Mouse (Mus musculus) G1E-ER4 (cell line): ENCODE results near the gene Ccdc34. TPM values are rescaled to one million over a fixed set of nuclear protein-coding genes. Genes with fewer than 3 reads are reported as not detected.

ENCODE experiments used
- GATA1 ChIP-seq: IDR thresholded peaks from one replicate; pipeline ENCODE4 v1.8.0; 2012; ENCODE audit warnings: low read length, inconsistent platforms
- polyA plus RNA-seq: library from polyadenylated mRNA; stranded (reverse); fragments of >175 nt; gene quantifications from 2 replicates; pipeline ENCODE4 v1.2.3, GENCODE M21; 2012

The Ccdc34 gene
- polyA plus RNA-seq, 1 experiment, result 17.1 TPM

DNA sequence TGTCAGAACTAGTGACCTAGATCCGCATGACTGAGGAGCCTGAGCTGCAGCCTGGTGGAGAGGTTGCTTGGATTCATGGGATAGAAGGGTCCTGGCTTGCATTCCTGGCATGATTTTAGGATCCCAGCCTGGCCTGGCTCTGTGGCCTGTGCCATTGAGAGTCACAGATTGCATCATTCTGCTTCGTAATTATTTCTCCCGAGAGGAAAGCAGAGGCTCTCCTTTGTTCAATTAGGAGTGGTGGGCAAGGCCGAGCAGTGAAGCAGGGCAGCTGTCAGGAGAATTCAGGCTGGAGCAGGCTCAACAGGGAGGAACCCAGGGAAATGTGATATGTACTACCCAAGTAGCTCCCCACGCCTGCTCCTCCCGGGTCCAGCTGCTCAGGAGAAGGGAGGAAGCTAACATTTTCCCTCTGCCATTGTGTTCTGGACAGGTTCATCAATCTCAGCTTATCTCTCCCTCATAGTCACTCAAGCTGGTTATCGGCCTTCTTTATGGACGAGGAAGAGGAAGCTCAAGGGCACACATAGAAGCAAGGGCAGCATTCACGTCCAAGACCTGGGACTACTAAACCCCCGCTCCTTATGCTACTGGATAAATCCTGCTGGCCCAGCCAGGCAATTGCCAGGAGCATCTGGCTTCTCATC, 162.2 kb downstream of the Ccdc34 start:
- TF ChIP-seq GATA1, result no peak

DNA sequence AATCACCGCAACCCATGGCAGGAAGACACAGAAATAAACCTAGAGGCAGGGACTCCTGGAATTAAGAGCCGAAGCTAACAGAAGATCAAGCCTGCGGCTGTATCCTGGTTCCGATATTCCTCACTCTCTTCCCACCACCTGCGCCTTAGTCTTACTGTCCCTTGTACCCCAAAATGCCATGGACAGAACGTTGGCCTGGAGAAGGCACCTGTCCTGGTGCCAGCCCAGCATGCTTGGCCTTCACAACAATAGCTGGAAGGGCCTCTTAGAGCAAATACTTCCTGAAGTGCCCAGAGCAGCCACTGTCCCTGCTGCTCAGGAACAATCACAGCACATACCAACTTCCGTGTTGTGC, 162.7 kb downstream of the Ccdc34 start:
- TF ChIP-seq GATA1, result no peak

DNA sequence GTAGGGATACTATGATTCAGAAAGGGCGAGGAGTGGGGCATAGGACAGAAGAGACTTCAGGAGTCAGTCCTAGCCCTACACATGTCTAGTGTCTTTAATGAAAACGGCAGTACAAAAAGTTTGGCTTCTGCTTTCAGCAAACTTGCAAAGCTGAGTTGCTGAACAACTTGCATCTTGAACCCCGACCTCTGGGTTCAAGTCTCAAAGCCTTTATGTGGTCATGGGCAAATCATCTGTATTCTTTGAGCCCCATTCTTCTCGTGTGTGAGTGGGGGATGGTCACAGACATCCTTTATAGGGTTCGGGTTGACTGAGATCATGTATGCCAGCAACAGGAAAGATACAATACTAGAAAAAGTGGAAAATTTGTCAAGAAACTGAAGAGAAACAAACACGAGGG, 164.0 kb downstream of the Ccdc34 start:
- TF ChIP-seq GATA1, result no peak

DNA sequence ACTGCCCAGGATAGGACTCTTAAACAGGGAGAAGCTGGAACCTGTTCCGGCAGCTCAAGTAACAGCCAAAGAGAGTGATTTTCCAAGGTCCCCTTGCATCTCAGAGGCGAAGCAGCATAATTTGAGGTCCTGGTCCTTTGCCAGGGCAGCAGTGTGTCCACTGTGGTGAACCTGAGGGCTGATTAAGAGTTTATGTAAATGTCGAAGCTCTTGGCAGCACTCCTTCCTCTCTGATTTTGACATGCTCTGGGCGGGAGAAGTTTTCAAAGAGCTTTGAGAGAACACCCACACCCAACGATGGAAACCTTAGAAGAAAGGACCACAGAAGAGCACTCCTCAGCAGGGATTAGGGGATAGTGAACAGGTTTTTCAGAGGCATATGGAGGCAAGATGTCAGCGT, 164.6 kb downstream of the Ccdc34 start:
- TF ChIP-seq GATA1, result no peak

DNA sequence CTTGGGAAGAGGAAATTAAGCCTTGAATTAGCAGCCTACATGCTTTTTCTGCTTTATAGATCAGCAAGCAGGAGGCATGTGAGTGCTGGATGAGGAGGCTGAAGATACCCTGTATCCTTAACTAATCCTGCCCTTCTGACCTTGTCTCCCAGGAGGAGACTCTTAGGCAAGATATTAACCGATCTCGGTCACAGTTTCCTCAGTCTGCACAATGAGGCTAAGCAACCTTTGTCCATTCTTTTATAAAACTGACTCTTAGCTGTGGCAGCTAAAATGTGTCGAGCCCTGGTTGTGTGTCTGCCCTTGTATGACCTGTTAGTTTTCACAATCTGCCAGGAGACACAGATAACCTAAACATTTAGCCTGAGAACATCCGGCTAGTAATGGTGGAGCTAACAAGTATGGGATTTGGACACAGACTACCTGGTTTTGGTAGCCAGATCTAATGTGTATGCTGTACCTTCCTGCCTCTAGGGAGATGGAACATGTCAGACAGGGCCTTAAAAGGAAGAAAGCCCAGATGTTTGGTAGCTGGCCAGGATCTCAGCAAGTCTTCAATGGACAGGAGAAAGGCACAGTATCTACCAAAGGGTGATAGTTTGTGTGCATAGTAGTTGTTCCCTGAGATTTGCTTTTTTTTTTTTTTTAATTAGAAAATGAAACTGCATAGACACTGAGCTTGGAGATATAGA, 165.3 kb downstream of the Ccdc34 start:
- TF ChIP-seq GATA1, result no peak

DNA sequence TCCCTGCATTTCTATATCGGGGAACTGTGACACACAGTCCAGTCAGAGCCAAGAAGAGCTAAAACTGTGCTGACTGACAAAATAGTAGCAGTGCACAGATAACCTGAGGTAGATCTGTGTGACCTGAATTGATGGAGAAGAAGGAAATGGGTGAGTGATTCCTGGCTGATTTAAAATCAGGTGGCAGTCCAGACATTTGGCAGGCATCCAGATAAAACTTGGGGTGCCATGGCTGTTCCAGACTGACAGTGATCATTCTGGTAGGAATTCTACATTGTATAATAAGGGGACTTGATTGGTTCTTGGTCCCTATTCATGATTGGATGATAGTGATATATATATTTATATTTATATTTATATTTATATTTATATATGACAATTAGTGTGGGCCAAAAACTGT, 166.5 kb downstream of the Ccdc34 start:
- TF ChIP-seq GATA1, result no peak

DNA sequence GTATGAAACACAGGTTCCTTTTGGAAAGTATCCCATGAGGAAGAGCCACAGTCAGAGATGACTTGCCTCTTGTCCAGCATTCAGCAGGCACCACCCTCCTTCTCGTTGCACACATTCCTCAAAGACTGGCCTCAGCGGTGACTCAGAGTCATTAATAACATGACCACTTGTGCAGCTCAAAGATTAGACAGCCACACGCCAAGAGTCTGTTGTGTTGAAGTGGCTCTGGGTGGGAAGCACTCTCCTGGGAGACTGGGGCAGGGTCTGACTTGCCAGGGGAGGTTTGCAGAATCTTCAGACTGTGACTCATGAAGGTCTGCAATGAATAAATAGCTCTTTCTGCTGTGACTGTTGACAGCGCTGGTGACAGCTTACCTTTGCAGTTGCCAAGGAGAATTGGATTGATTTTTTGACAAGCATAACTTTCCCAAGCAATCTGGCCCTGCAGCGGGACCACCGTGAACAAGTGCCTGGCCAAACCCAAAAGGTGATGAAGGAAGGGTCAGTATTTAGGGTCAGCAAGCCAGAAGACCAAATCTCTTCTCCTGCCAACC, 168.9 kb downstream of the Ccdc34 start:
- TF ChIP-seq GATA1, result no peak

DNA sequence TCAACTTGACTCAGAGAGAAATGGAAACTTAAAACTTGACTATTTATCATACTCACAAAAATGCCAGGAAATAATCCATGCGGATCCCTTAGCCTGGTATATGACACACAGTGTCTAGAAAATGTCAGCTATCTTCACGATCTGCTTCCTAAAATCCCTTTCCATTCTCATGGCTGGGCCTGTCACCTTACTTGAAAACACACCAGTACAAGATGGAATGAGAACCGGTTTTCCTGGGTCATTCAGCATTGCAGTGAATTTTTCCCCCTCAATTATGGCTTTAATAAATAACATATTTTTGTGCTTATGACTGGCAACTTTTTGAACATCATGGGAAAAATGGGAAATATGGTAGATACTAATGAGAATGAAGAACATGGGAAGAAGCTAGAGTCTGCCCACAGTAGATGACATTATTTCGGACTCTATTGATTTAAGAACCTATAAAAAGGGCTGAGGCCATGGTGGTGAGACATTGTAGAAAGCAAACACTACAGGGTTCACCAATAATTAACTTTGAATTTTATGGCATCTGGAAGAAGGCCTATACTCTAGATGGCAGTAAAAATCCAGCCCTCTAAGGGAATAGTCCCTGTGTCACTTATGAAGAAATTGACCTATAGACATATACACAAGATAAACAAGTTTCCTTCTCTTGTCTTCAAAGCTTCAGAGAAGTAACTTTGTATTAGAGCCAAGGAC, 171.2 kb downstream of the Ccdc34 start:
- TF ChIP-seq GATA1, result no peak

DNA sequence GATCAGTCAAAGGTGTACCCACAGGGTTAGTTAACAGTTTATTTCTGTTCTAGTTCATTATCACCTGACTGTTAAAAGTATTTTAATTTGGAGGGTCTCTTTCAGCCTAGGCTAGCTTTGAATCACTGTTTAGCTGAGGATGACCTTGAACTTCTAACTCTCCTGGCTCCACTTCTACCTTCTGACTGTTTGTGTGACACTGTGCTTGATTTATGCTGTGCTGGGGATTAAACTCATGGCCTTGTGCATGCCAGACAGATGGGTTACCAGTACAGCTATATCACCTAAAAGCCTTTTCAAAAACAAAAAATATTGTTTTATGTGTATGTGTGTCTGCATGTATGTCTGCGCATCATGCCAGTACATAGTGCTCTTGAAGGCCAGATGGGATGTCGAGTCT, 172.8 kb downstream of the Ccdc34 start:
- TF ChIP-seq GATA1, result no peak

DNA sequence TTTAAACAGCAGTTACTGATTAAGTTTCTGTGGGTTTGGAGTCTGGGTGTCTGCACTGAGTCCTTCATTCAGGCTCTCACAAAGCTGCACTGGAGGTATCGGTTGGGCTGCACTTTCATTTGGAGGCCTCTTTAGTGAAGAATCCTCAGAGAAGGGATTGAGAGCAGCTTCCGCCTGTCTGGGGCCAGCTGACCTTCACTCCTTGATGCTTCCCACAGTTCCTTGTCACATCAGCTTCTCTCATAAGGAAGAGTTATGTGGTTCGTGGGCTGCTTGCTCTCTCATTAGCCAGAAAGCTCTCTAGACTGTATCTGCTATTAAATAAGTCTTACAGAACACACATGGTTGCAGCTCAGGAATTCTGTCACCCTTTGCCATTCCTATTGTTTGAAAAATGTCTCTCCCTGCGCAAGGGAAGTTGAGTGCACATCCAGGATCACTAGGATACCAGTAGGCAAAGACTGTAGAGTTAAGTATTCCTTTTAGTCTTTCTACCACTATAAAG, 173.6 kb downstream of the Ccdc34 start:
- no peak for TF ChIP-seq GATA1

DNA sequence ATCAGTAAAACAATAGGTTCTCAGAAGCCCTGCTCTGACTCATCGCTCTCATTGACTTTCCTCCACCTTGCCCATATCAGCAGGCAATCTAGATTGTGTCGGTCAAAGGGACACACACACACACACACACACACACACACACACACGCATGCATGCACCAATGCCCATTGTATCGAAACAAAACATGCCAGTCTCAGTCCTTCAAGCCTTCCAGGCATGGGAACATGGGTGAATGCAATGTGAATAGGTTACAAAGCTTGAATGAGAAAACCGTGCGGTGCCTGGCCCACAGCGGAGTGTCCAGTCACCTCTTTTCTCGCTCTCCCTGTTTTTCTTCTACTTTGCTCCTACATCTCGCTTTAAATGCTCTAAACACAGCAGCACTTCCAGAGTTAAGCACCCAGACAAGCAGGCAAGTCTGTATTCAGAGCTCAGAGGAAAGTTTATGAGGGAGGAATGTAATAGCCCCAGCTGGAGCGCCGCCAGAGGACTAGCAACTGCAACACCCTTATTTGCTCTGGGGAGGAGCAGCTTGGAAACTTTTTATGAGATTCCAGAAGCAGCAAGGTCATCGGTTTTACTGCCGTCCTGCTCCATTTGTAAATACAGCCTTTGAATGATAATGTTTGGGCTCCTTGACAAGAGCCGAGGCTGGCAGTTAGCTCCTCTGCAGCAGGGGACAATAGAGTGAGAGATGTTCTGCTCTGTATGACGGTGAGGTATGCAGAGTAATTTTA, 174.5 kb downstream of the Ccdc34 start:
- TF ChIP-seq GATA1, result no peak

DNA sequence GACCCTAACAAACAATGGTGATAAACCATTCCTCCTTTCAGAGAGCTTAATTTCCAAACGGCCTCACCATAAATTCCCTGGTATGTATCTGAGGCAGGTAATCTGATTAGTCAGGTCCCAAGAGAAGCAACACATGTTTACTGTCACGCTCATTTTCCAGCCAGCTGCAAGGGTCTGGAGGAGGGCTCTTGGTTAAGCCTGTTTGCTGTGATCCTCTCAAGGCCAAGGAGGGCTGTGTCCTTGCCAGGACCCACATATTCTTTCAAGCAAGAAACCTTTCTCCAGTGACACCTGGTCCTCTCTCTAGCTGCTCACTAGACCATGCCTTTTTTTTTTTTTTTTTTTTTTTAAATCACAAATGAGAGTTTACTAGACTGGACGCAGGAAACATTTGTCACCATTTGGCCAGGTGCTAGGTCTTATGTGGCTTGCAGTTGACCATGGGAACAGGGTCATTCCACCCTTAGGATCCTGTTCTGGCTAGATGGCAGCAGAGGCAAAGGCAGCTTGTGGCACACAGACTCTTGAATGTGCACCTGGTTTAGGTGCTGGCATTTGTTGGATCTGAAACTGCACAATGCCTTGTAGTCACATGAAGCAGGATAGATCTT, 175.2 kb downstream of the Ccdc34 start:
- no peak for TF ChIP-seq GATA1

DNA sequence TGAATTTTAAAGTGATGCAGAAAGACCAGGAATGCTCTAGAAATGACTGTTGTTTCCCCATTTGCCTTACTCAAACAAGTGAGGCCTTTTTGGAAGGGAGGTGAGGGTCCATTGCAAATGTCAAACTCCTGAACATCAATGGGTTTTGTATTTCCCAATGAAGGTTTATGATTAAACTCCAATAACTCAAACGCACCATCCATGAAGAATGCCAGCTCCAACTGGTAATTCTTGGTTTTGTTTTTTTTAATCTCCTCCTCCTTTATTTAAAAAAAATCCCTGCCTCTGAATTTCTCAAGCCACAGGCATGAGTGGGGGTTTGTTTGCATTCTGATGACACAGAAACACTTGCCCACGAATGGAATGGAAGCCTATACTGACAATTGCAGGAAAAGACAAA, 178.9 kb downstream of the Ccdc34 start:
- no peak for TF ChIP-seq GATA1

DNA sequence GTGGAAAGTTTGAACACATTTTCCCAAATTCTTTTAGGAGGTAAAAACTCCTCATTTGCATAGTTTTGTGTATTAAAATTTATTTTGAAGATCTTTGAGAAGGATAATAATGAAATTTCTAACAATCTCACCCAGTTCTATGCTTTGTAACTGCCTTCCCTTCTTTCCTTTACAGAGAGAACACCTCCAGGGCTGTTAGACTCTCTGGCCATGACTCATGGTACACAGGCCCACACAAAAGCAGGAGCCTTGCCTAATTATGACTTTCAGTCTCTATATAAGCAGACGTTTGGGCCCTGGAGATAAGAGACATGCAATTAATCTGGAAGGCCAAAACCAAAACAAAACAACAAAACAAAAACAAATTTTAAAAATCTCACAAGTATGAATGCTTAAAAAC, 182.0 kb downstream of the Ccdc34 start:
- TF ChIP-seq GATA1, result no peak

DNA sequence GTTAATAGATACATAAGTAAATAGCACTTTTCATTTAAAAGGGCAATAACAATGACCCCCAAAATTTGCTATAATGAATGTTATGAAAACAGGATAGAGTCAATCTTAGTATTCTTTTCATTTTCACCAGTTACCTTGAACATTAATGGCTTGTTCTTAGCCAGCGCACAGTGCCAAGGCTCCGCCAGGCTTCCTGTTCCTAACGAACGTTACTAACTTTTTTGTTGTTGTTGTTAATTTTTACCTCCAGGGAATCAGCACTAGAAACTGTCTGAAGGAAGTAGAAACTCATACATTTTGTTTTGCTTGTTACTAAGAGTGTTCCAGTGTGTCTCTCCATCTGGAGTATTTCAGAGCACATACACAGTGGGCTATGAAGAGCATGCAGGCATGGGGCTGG, 184.2 kb downstream of the Ccdc34 start:
- no peak for TF ChIP-seq GATA1
